Mouse (Mus musculus) MEL (cell line): ENCODE measurements around the gene Rnf152. TPM values are rescaled to one million over a fixed set of nuclear protein-coding genes. Genes with fewer than 3 reads are reported as not detected.
A peak's percentile ranks its signal among the peaks of the same experiment; 100 is the strongest.

Experiments used
- DNase-seq: peaks from one replicate; pipeline ENCODE4 v3.0.0; 2011; ENCODE audit warnings: low read depth, low spot score
- H3K27ac ChIP-seq: 2 replicates; pipeline ENCODE4 v1.5.1; 2012; ENCODE audit warnings: low read depth, mild to moderate bottlenecking, control low read depth, low read length, moderate library complexity; ENCODE audit not compliant: control insufficient read depth
- H3K27me3 ChIP-seq, 2 experiments: fragments of 150-350 bp in 1 of 2; sonication (generic) in 1 of 2; 2 replicates each; pipeline ENCODE4 v1.6.1; 2012; ENCODE audit warnings: low read length in 2 of 2, mild to moderate bottlenecking in 2 of 2, improper control_type of control experiment in 1 of 2, moderate library complexity in 1 of 2; ENCODE audit not compliant: insufficient read depth in 2 of 2, control insufficient read depth in 1 of 2
- H3K36me3 ChIP-seq, 2 experiments: 2 replicates each; pipeline ENCODE4 v1.6.1; 2012 to 2014; ENCODE audit warnings: low read length in 2 of 2, improper control_type of control experiment in 1 of 2, inconsistent platforms in 1 of 2, mild to moderate bottlenecking in 1 of 2; ENCODE audit not compliant: insufficient read depth in 2 of 2, control insufficient read depth in 1 of 2
- H3K4me1 ChIP-seq, 2 experiments: fragments of 150-350 bp in 1 of 2; sonication (generic) in 1 of 2; 2 replicates each; pipeline ENCODE4 v1.6.1; 2012; ENCODE audit warnings: low read length in 2 of 2, improper control_type of control experiment in 1 of 2, mild to moderate bottlenecking in 1 of 2; ENCODE audit not compliant: insufficient read depth in 2 of 2, control insufficient read depth in 1 of 2
- H3K4me3 ChIP-seq, 2 experiments: fragments of 150-350 bp in 1 of 2; sonication (generic) in 1 of 2; 2 replicates each; pipeline ENCODE4 v1.5.1; 2012; ENCODE audit warnings: low read depth in 2 of 2, low read length in 2 of 2, mild to moderate bottlenecking in 2 of 2, moderate library complexity in 2 of 2, control low read depth in 1 of 2, improper control_type of control experiment in 1 of 2; ENCODE audit not compliant: control insufficient read depth in 1 of 2, insufficient read depth in 1 of 2
- H3K79me2 ChIP-seq: 2 replicates; pipeline ENCODE4 v1.6.1; 2012; ENCODE audit warnings: mild to moderate bottlenecking, low read length, moderate library complexity; ENCODE audit not compliant: control insufficient read depth, poor library complexity, insufficient read depth
- H3K9ac ChIP-seq: 2 replicates; pipeline ENCODE4 v1.6.1; 2012; ENCODE audit warnings: low read depth, mild to moderate bottlenecking, control low read depth, low read length, moderate library complexity; ENCODE audit not compliant: control insufficient read depth, poor library complexity, severe bottlenecking
- H3K9me3 ChIP-seq: fragments of 150-350 bp; sonication (generic); replicated peaks from 2 replicates; pipeline ENCODE4 v1.6.1; 2012; ENCODE audit warnings: mild to moderate bottlenecking, low read length, improper control_type of control experiment, moderate library complexity; ENCODE audit not compliant: insufficient read depth
- BHLHE40 ChIP-seq: IDR thresholded peaks from 2 replicates; pipeline ENCODE4 v1.6.1; 2012; ENCODE audit warnings: low read depth, mild to moderate bottlenecking, inconsistent platforms, low read length, improper control_type of control experiment, borderline replicate concordance
- CHD2 ChIP-seq: IDR thresholded peaks from 2 replicates; pipeline ENCODE4 v1.6.1; 2011; ENCODE audit warnings: low read length, improper control_type of control experiment
- CTCF ChIP-seq, 3 experiments: IDR thresholded peaks in 2 of 3; conservative IDR thresholded peaks in 1 of 3; 2 replicates each; pipeline ENCODE4 v1.5.1; 2011 to 2012; ENCODE audit warnings: low read length in 3 of 3, low read depth in 2 of 3, mild to moderate bottlenecking in 2 of 3, improper control_type of control experiment in 1 of 3, inconsistent platforms in 1 of 3, mixed read lengths in 1 of 3, moderate library complexity in 1 of 3; ENCODE audit not compliant: control insufficient read depth in 1 of 3, insufficient read depth in 1 of 3, poor library complexity in 1 of 3, severe bottlenecking in 1 of 3
- E2F4 ChIP-seq: IDR thresholded peaks from 2 replicates; pipeline ENCODE4 v1.6.1; 2011; ENCODE audit warnings: low read depth, low read length, improper control_type of control experiment, borderline replicate concordance
- ETS1 ChIP-seq: IDR thresholded peaks from 2 replicates; pipeline ENCODE4 v1.6.1; 2012; ENCODE audit warnings: low read depth, mild to moderate bottlenecking, inconsistent platforms, low read length, improper control_type of control experiment, moderate library complexity
- GATA1 ChIP-seq: IDR thresholded peaks from 2 replicates; pipeline ENCODE4 v1.6.1; 2011; ENCODE audit warnings: low read depth, low read length, improper control_type of control experiment
- HCFC1 ChIP-seq: IDR thresholded peaks from 2 replicates; pipeline ENCODE4 v1.6.1; 2012; ENCODE audit warnings: low read depth, mild to moderate bottlenecking, inconsistent platforms, low read length, improper control_type of control experiment, moderate library complexity
- KAT2A ChIP-seq: conservative IDR thresholded peaks from 2 replicates; pipeline ENCODE4 v1.6.1; 2012; ENCODE audit warnings: low read depth, low read length, improper control_type of control experiment, inconsistent platforms
- MAFK ChIP-seq: IDR thresholded peaks from 2 replicates; pipeline ENCODE4 v1.6.1; 2011; ENCODE audit warnings: low read depth, mild to moderate bottlenecking, low read length, improper control_type of control experiment, borderline replicate concordance
- MYC ChIP-seq: IDR thresholded peaks from 2 replicates; pipeline ENCODE4 v1.6.1; 2011; ENCODE audit warnings: low read depth, mild to moderate bottlenecking, low read length, improper control_type of control experiment, moderate library complexity
- NELFE ChIP-seq: IDR thresholded peaks from 2 replicates; pipeline ENCODE4 v1.6.1; 2011; ENCODE audit warnings: low read depth, low read length, improper control_type of control experiment
- POLR2A ChIP-seq, 2 experiments: IDR thresholded peaks; 2 replicates each; pipeline ENCODE4 v1.6.1; 2011 to 2012; ENCODE audit warnings: low read length in 2 of 2, mild to moderate bottlenecking in 2 of 2, control low read depth in 1 of 2, improper control_type of control experiment in 1 of 2, low read depth in 1 of 2, moderate library complexity in 1 of 2; ENCODE audit not compliant: control insufficient read depth in 1 of 2, insufficient read depth in 1 of 2, poor library complexity in 1 of 2
- POLR2AphosphoS2 ChIP-seq: IDR thresholded peaks from 2 replicates; pipeline ENCODE4 v1.6.1; 2011; ENCODE audit warnings: low read length, improper control_type of control experiment
- POLR2AphosphoS5 ChIP-seq: IDR thresholded peaks from 2 replicates; pipeline ENCODE4 v1.6.1; 2012; ENCODE audit warnings: low read depth, borderline replicate concordance, mild to moderate bottlenecking, inconsistent platforms, low read length, moderate library complexity, mixed read lengths
- RAD21 ChIP-seq: IDR thresholded peaks from 2 replicates; pipeline ENCODE4 v1.6.1; 2011; ENCODE audit warnings: mild to moderate bottlenecking, low read depth, low read length, improper control_type of control experiment
- RCOR1 ChIP-seq: IDR thresholded peaks from 2 replicates; pipeline ENCODE4 v1.6.1; 2012; ENCODE audit warnings: low read depth, mild to moderate bottlenecking, inconsistent platforms, low read length, improper control_type of control experiment
- SMC3 ChIP-seq: IDR thresholded peaks from 2 replicates; pipeline ENCODE4 v1.6.1; 2011; ENCODE audit warnings: low read depth, low read length, improper control_type of control experiment
- TCF12 ChIP-seq: IDR thresholded peaks from 2 replicates; pipeline ENCODE4 v1.6.1; 2014; ENCODE audit warnings: low read depth, mild to moderate bottlenecking, inconsistent platforms, low read length, improper control_type of control experiment, moderate library complexity
- USF1 ChIP-seq: IDR thresholded peaks from 2 replicates; pipeline ENCODE4 v1.6.1; 2014; ENCODE audit warnings: low read depth, mild to moderate bottlenecking, inconsistent platforms, low read length, improper control_type of control experiment, moderate library complexity
- USF2 ChIP-seq, 2 experiments: IDR thresholded peaks; 2 replicates each; pipeline ENCODE4 v1.6.1; 2011 to 2012; ENCODE audit warnings: improper control_type of control experiment in 2 of 2, low read length in 2 of 2, borderline replicate concordance in 1 of 2, inconsistent platforms in 1 of 2, low read depth in 1 of 2, mild to moderate bottlenecking in 1 of 2; ENCODE audit not compliant: insufficient read depth in 1 of 2
- ZC3H11A ChIP-seq: IDR thresholded peaks from 2 replicates; pipeline ENCODE4 v1.6.1; 2012; ENCODE audit warnings: low read depth, mild to moderate bottlenecking, inconsistent platforms, low read length, improper control_type of control experiment
- ZKSCAN1 ChIP-seq: IDR thresholded peaks from 2 replicates; pipeline ENCODE4 v1.6.1; 2012; ENCODE audit warnings: low read depth, mild to moderate bottlenecking, inconsistent platforms, low read length, improper control_type of control experiment, moderate library complexity
- ZMIZ1 ChIP-seq: IDR thresholded peaks from 2 replicates; pipeline ENCODE4 v1.6.1; 2012; ENCODE audit warnings: low read depth, mild to moderate bottlenecking, inconsistent platforms, low read length, improper control_type of control experiment, moderate library complexity
- ZNF384 ChIP-seq: IDR thresholded peaks from 2 replicates; pipeline ENCODE4 v1.6.1; 2012; ENCODE audit warnings: low read depth, mild to moderate bottlenecking, inconsistent platforms, low read length, improper control_type of control experiment
- polyA plus RNA-seq, 2 experiments: library from polyadenylated mRNA; stranded (reverse) in 1 of 2; unstranded in 1 of 2; fragments of >175 nt in 1 of 2; fragments of >200 nt in 1 of 2; gene quantifications; 2 replicates each; pipeline versions ENCODE4 v1.2.1 to v1.2.4; 2012; ENCODE audit warnings: low replicate concordance in 2 of 2, low read depth in 1 of 2; ENCODE audit not compliant: insufficient read length in 2 of 2, insufficient read depth in 1 of 2, missing spikeins in 1 of 2
- total RNA-seq: library from RNA; depleted of rRNA; stranded (reverse); fragments of 300-350 nt; gene quantifications from 2 replicates; pipeline ENCODE4 v1.2.3, GENCODE M21; 2012

Gene Rnf152
- total and polyA plus RNA-seq, 3 experiments = not detected

GRCm38 (mm10) chr1:105374618-105375017 lies 18.1 kb upstream of the Rnf152 start:
- no peak overlapping the region for H3K9ac ChIP-seq
- H3K4me3 ChIP-seq = no peak overlapping the region
- no peak for TF ChIP-seq POLR2AphosphoS5
- no peak for TF ChIP-seq POLR2A (IDR thresholded peaks at IDR 0.05; ENCODE audit: control insufficient read depth in 1 of 2, insufficient read depth in 1 of 2, low read depth in 1 of 2, low read length in 2 of 2, poor library complexity in 1 of 2)
- TF ChIP-seq E2F4 = no peak
- TF ChIP-seq HCFC1 = no peak
- no peak for TF ChIP-seq TCF12
- no peak for TF ChIP-seq ETS1
- TF ChIP-seq MAFK = no peak
- no peak for TF ChIP-seq POLR2AphosphoS2
- no peak for TF ChIP-seq KAT2A
- no peak for TF ChIP-seq ZKSCAN1
- TF ChIP-seq USF1 = no peak
- no peak for TF ChIP-seq ZC3H11A
- TF ChIP-seq CHD2 = no peak
- no peak for TF ChIP-seq ZNF384
- TF ChIP-seq CTCF (IDR thresholded peaks at IDR 0.05 in 2 of 3, conservative IDR thresholded peaks at IDR 0.05 in 1 of 3; ENCODE audit: control insufficient read depth in 1 of 3, insufficient read depth in 1 of 3, low read depth in 2 of 3, low read length in 3 of 3, poor library complexity in 1 of 3, severe bottlenecking in 1 of 3) = no peak
- TF ChIP-seq USF2 (IDR thresholded peaks at IDR 0.05; ENCODE audit: borderline replicate concordance in 1 of 2, insufficient read depth in 1 of 2, low read depth in 1 of 2, low read length in 2 of 2) = no peak
- no peak for TF ChIP-seq BHLHE40
- no peak for TF ChIP-seq ZMIZ1
- H3K27ac ChIP-seq = no peak overlapping the region
- H3K27me3 ChIP-seq = peaks cover 0 to under 1% of the 10 kb centered on the region in 2 experiments; a peak in 1 of 4 replicates
- H3K36me3 ChIP-seq = no peaks in the 10 kb centered on the region
- DNase-seq = no peak
- H3K4me1 ChIP-seq = no peaks in the 10 kb centered on the region
- no peaks in the 10 kb centered on the region for H3K79me2 ChIP-seq
- no peaks in the 10 kb centered on the region for H3K9me3 ChIP-seq

- Histone ChIP-seq H3K4me1 (no peaks in the 10 kb centered on the region), H3K27me3 (no peaks in the 10 kb centered on the region; a peak in 1 of 4 replicates)
- TF ChIP-seq NELFE = no peak
- no peak for TF ChIP-seq GATA1
- TF ChIP-seq RCOR1 = no peak
- peak; percentile 21; the same call in 1 of the 2 replicates for TF ChIP-seq ZC3H11A
- TF ChIP-seq ZMIZ1 = no peak
- no peak for TF ChIP-seq MYC
- peak; percentile 50 for TF ChIP-seq RAD21
- peak; percentile 58 to 64 (median 64) for TF ChIP-seq CTCF (IDR thresholded peaks at IDR 0.05 in 2 of 3, conservative IDR thresholded peaks at IDR 0.05 in 1 of 3; ENCODE audit: control insufficient read depth in 1 of 3, insufficient read depth in 1 of 3, low read depth in 2 of 3, low read length in 3 of 3, poor library complexity in 1 of 3, severe bottlenecking in 1 of 3)
- peak; percentile 70 for TF ChIP-seq SMC3
- TF ChIP-seq, all 39 proteins: peak for 4
- no peaks in the 10 kb centered on the region for H3K36me3 ChIP-seq
- H3K9me3 ChIP-seq = no peaks in the 10 kb centered on the region; the same call in 1 of the 2 replicates
- no peak overlapping the region for H3K9ac ChIP-seq
- H3K4me3 ChIP-seq = no peak overlapping the region
- peak; percentile 27 for DNase-seq
- no peaks in the 10 kb centered on the region for H3K79me2 ChIP-seq
- H3K27ac ChIP-seq = no peak overlapping the region
Observed at GRCm38 (mm10) chr1:105362701-105363100, 6.2 kb upstream of the Rnf152 start.
